Mouse (Mus musculus) limb, embryonic 12.5 days (tissue): ENCODE measurements around the gene Zfp595. TPM values are rescaled to one million over a fixed set of nuclear protein-coding genes. Genes with fewer than 3 reads are reported as not detected.
"Not testable (repeated sequence)": the region's sequence is repeated elsewhere in the genome, so short reads cannot be mapped to it uniquely, and the experiment has no call there.

Experiments used
- ATAC-seq: fragments of 200-750 bp; cut with Nextera tagmentation; 2 replicates; pipeline ENCODE4 v1.8.0; 2017; ENCODE audit warnings: low read depth, moderate TSS enrichment; ENCODE audit not compliant: insufficient number of reproducible peaks, insufficient read depth, low FRiP score, low TSS enrichment
- H3K27ac ChIP-seq: fragments of 300-500 bp; sonication (generic); 2 replicates; pipeline ENCODE4 v1.5.1; 2016; ENCODE audit warnings: mild to moderate bottlenecking, moderate library complexity
- H3K27me3 ChIP-seq: fragments of 300-500 bp; sonication (generic); 2 replicates; pipeline ENCODE4 v1.6.1; 2016; ENCODE audit warnings: mild to moderate bottlenecking, moderate library complexity
- H3K36me3 ChIP-seq: fragments of 300-500 bp; sonication (generic); 2 replicates; pipeline ENCODE4 v1.6.1; 2016; ENCODE audit warnings: mild to moderate bottlenecking, moderate library complexity
- H3K4me1 ChIP-seq: fragments of 300-500 bp; sonication (generic); replicated peaks from 2 replicates; pipeline ENCODE4 v1.6.1; 2016
- H3K4me2 ChIP-seq: fragments of 300-500 bp; sonication (generic); 2 replicates; pipeline ENCODE4 v1.6.1; 2016; ENCODE audit warnings: mild to moderate bottlenecking, moderate library complexity
- H3K4me3 ChIP-seq: fragments of 300-500 bp; sonication (generic); replicated peaks from 2 replicates; pipeline ENCODE4 v1.5.1; 2016; ENCODE audit warnings: mild to moderate bottlenecking
- H3K9ac ChIP-seq: fragments of 300-500 bp; sonication (generic); replicated peaks from 2 replicates; pipeline ENCODE4 v1.6.1; 2016; ENCODE audit warnings: mild to moderate bottlenecking, moderate library complexity
- H3K9me3 ChIP-seq: fragments of 300-500 bp; sonication (generic); 2 replicates; pipeline ENCODE4 v1.6.1; 2016; ENCODE audit warnings: mild to moderate bottlenecking, moderate library complexity
- WGBS: fragments of 180-500 bp; shearing (Covaris S2); methylation state at CpG from one replicate; pipeline ENCODE4 v1.1.7; 2016; 5-methylcytosine and 5-hydroxymethylcytosine counted together
- polyA plus RNA-seq: library from polyadenylated mRNA; unstranded; fragments of >200 nt; fragmentation: Nextera tagmentation; extraction: Ambion mirVana; gene quantifications from 2 replicates; pipeline ENCODE4 v1.2.1, GENCODE M21; 2016

The Zfp595 gene
- polyA plus RNA-seq: 1.9 and 3.0 TPM in 2 replicates

GRCm38 (mm10) chr13:67332019-67332724, at the start of gene Zfp595:
Gene Zfp595 (minus strand): TSS chr13:67332570.
- H3K4me1 ChIP-seq: peaks cover 9% of the 10 kb centered on the region; the same call in 1 of the 2 replicates
- H3K4me3 ChIP-seq: peak within 1 kb of the TSS; percentile 55
- peak within 1 kb of the TSS; percentile 65 for H3K9ac ChIP-seq
- peak within 1 kb of the TSS; percentile 73 for H3K27ac ChIP-seq
- peak; percentile 85 for ATAC-seq
- no peaks in the 10 kb centered on the region for H3K9me3 ChIP-seq
- WGBS: 20% methylated on average over 17 of the region's 17 CpGs
- no peaks in the 10 kb centered on the region for H3K36me3 ChIP-seq
- H3K27me3 ChIP-seq: no peaks in the 10 kb centered on the region
- peak within 1 kb of the TSS; percentile 70 for H3K4me2 ChIP-seq

DNA sequence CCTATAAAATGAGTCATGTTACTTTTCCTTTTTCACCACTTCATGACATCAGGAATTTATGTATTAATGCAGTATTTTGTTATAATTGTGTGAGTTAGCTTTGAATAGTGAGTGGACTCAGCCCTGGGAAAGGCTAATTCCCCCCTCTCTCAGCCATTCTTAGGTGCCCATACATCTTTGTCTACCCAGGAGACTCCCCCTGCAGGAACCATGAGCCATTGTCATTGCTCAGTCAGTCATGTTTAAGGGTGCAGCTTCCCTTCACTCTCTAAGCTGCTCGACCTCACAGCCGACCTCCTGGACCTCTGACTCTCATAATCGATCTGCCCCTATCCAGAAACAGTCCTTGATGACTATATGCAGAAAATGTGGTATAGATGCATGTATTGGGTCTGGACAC, 43.9 kb upstream of the Zfp595 start:
- not testable (repeated sequence) for H3K36me3 ChIP-seq, H3K4me2 ChIP-seq, ATAC-seq, H3K27ac ChIP-seq, H3K9me3 ChIP-seq, H3K4me1 ChIP-seq, H3K9ac ChIP-seq, H3K4me3 ChIP-seq, H3K27me3 ChIP-seq
- 83% methylated on average over 3 of the region's 3 CpGs for WGBS

DNA sequence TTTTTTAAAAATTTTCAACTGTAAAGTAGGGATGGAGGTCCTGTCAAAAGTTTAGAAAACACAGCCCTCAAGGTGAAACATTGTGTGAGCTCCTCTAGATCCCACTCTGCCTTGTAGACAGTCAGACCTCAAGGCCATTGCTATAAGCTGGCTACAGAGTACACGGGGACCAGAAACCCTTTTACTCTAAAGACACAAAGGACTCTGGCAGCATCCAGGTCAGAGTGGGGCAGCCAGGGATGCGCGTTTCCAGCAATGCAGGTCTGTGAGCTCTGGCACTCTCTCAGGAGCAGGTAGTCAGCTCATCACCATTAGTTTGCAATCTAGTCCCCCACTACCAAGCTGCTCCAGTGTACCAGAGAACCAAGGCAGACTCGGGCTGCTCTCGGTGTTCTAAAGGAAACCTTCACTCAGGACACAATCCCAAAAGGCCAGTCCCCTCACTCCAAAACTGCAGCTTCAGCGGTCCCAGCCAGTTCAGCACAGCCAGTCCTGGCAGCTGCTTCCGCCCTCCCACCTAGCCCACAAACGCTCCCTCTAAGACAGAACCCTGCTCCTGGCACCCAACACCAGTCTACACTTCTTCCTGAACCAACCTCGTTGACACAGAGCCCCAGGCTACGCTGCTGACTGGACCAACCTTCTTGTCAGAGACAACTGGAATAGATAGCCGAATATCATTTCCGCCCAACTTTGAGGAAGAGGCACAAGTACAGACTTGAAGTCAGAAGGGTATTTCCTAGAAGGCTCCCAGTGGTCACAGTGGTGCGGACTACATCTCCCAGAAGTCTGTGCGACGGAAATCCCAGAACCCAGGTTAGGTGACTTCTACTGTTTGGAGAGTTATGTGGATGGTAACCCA, 42.9 kb upstream of the Zfp595 start, which contains the start of the genes Gm28041 and Zfp456:
Gene Gm28041 (minus strand): TSS at position 684 of the 862 bp plus-strand sequence.
Gene Zfp456 (minus strand): TSS at position 761 of the 862 bp plus-strand sequence.
- not testable (repeated sequence) for H3K9me3 ChIP-seq, H3K4me1 ChIP-seq, H3K36me3 ChIP-seq, H3K27ac ChIP-seq, H3K27me3 ChIP-seq
- 22% methylated on average over 13 of the region's 15 CpGs for WGBS
- H3K4me3 ChIP-seq: peak within 1 kb of the TSS; percentile 46
- peak within 1 kb of the TSS; percentile 42; the same call in 1 of the 2 replicates for H3K9ac ChIP-seq
- peak; percentile 89 for ATAC-seq
- H3K4me2 ChIP-seq: peak within 1 kb of the TSS; percentile 58

GRCm38 (mm10) chr13:67360131-67360744, 27.9 kb upstream of the Zfp595 start, which contains the start of the genes Gm28044 and Zfp953:
Gene Gm28044 (minus strand): TSS chr13:67360536.
Gene Zfp953 (minus strand): TSS chr13:67360605.
- under 1% methylated on average over 15 of the region's 15 CpGs for WGBS
- ATAC-seq: peak; percentile 87
- Histone ChIP-seq H3K4me1 (no peaks in the 10 kb centered on the region), H3K9ac (peak within 1 kb of the TSS; percentile 57), H3K27ac (no peak within 1 kb of the TSS), H3K4me3 (peak within 1 kb of the TSS; percentile 58), H3K9me3 (no peaks in the 10 kb centered on the region), H3K4me2 (peak within 1 kb of the TSS; percentile 68), H3K36me3 (no peaks in the 10 kb centered on the region), H3K27me3 (no peaks in the 10 kb centered on the region)

- ATAC-seq: no peak
- no peaks in the 10 kb centered on the region for H3K9me3 ChIP-seq
- H3K27ac ChIP-seq: no peak overlapping the region
- H3K27me3 ChIP-seq: no peaks in the 10 kb centered on the region
- H3K4me3 ChIP-seq: no peak overlapping the region
- no peak overlapping the region for H3K4me2 ChIP-seq
- no peaks in the 10 kb centered on the region for H3K36me3 ChIP-seq
- H3K9ac ChIP-seq: no peak overlapping the region
- no peaks in the 10 kb centered on the region for H3K4me1 ChIP-seq
Measured at GRCm38 (mm10) chr13:67351854-67352253, 19.5 kb upstream of the Zfp595 start.

GRCm38 (mm10) chr13:67343422-67343821, 11.1 kb upstream of the Zfp595 start:
- Histone ChIP-seq H3K4me1 (no peaks in the 10 kb centered on the region), H3K27ac (no peak overlapping the region), H3K27me3 (no peaks in the 10 kb centered on the region), H3K36me3 (peaks cover 8% of the 10 kb centered on the region; the same call in 1 of the 2 replicates), H3K9me3 (no peaks in the 10 kb centered on the region), H3K9ac (no peak overlapping the region), H3K4me3 (no peak overlapping the region), H3K4me2 (no peak overlapping the region)
- 94% methylated on average over 2 of the region's 2 CpGs for WGBS
- ATAC-seq: no peak

DNA sequence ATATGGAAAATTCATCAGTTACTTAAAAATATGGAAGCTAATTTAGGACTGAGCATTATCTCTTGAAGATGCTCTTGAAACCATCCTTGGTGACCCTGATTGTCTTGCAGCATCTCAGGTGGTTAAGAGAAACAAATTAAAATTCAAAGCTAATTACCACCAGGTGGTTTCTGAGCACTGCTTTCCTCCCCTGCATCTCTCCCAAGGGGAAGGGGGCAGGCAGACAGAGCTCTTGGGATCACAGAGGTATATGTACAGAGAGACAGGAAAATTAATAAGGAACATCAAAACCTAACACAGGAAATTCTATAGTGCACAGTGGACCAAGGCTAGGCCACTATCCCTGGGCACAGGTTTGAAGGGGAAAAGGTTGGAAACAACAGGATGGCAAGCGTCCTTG, 507 bp upstream of the Zfp595 start:
- Histone ChIP-seq H3K4me3 (peak overlapping the region; percentile 55), H3K9ac (peak overlapping the region; percentile 65), H3K27me3 (no peaks in the 10 kb centered on the region), H3K27ac (peak overlapping the region; percentile 73), H3K4me2 (peak overlapping the region; percentile 70), H3K36me3 (no peaks in the 10 kb centered on the region), H3K9me3 (no peaks in the 10 kb centered on the region), H3K4me1 (peaks cover 9% of the 10 kb centered on the region; the same call in 1 of the 2 replicates)
- 64% methylated on average over 1 of the region's 1 CpGs for WGBS
- ATAC-seq: 0 out of 2 replicates have a peak, but pooled peaks have one; percentile 11

- Histone ChIP-seq H3K9me3 (peaks cover 1% of the 10 kb centered on the region; the same call in 1 of the 2 replicates), H3K4me2 (peak overlapping the region; percentile 91), H3K27ac (no peak overlapping the region), H3K36me3 (no peaks in the 10 kb centered on the region), H3K4me3 (peak overlapping the region; percentile 68), H3K4me1 (peaks cover 6% of the 10 kb centered on the region; the same call in 1 of the 2 replicates), H3K27me3 (no peaks in the 10 kb centered on the region), H3K9ac (peak overlapping the region; percentile 75; the same call in 1 of the 2 replicates)
- WGBS: 45% methylated on average over 5 of the region's 5 CpGs
- ATAC-seq: peak; percentile 46; the same call in 1 of the 2 replicates
Measured at GRCm38 (mm10) chr13:67306718-67307117, 25.7 kb downstream of the Zfp595 start.

DNA sequence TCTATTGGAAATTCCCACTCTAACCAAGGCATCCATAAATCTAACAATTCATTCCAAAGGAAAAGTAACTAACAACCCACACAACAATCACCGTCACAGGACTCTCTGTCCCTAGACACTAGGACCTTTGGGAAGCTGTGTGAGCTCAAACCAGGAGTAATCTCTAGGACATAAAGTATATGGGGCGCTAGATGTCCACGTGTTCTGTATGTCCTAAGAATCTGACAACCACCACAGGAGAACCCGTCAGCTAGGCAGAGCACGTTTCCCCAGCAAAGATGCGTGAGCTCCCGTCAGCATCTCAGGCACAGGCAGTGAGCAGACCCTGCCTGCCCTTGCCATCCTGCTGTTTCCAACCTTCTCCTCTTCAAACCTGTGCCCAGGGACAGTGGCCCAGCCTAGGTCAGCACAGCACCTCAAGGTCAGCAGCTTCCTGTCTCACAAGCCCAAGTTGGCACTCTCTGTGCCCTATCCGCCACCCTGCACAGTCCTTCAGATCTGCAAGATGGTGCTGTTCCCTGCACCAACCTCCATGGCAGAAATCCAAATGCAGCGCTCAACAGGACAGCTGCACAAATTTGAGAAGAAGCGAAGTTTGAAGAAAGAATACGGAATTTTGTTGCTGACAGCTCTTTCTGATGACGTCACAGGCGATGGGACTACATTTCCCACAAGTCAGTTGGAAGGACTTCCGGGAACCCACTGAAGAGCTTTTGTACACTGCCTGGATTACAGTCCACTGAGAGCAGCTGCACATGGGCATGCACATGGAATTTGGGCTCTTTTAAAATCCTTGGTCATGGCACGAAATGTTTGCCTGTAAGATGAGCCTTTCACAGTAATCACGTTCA, 26.3 kb downstream of the Zfp595 start, which contains the start of gene Zfp457:
Gene Zfp457 (minus strand): TSS at position 664 of the 851 bp plus-strand sequence.
- Histone ChIP-seq H3K27ac (no peak within 1 kb of the TSS), H3K9me3 (no peaks in the 10 kb centered on the region), H3K36me3 (no peaks in the 10 kb centered on the region), H3K4me2 (peak within 1 kb of the TSS; percentile 91), H3K4me1 (peaks cover 6% of the 10 kb centered on the region; the same call in 1 of the 2 replicates), H3K4me3 (peak within 1 kb of the TSS; percentile 68), H3K9ac (peak within 1 kb of the TSS; percentile 75), H3K27me3 (no peaks in the 10 kb centered on the region)
- WGBS: 12% methylated on average over 16 of the region's 16 CpGs
- ATAC-seq: peak; percentile 96

DNA sequence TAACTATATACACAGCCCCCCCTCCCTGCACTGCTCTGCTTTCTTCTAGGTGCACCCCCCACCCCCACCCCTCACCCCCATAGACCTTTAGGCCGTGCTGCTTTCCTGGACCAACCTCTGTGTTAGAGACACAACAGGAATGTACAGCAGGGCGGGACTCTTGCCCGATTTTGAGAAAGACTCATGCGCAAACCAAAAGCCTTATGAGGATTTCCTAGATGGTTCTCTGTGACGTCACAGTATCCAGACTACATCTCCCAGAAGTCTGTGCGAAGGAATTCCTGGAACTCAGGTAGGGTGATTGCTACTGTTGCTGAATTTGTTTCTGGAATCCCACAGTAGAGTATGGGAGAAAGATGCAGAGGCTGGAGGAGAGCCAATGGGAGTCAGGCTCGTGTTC, 54.1 kb downstream of the Zfp595 start, which contains the start of gene Zfp458:
Gene Zfp458 (minus strand): TSS at position 153 of the 400 bp plus-strand sequence.
- no peaks in the 10 kb centered on the region for H3K27me3 ChIP-seq
- H3K4me3 ChIP-seq: no peak within 1 kb of the TSS
- no peak within 1 kb of the TSS for H3K27ac ChIP-seq
- H3K4me1 ChIP-seq: no peaks in the 10 kb centered on the region
- no peak for ATAC-seq
- H3K36me3 ChIP-seq: no peaks in the 10 kb centered on the region
- 46% methylated on average over 7 of the region's 7 CpGs for WGBS
- H3K9ac ChIP-seq: no peak within 1 kb of the TSS
- H3K4me2 ChIP-seq: peak within 1 kb of the TSS; percentile 37
- no peaks in the 10 kb centered on the region for H3K9me3 ChIP-seq
